Mouse (Mus musculus): ENCODE results near the gene Ell. TPM values are rescaled to one million over a fixed set of nuclear protein-coding genes. Genes with fewer than 3 reads are reported as not detected.
"Not testable (repeated sequence)": the region's sequence is repeated elsewhere in the genome, so short reads cannot be mapped to it uniquely, and the experiment has no call there.

The Ell gene
- polyA plus RNA-seq, 3 experiments from 2014 or later, result 30.5 to 37.0 (median 35.6) TPM

GRCm38 (mm10) chr8:70565561-70565960, 26.3 kb downstream of the Ell start:
- ATAC-seq, result no peak

DNA sequence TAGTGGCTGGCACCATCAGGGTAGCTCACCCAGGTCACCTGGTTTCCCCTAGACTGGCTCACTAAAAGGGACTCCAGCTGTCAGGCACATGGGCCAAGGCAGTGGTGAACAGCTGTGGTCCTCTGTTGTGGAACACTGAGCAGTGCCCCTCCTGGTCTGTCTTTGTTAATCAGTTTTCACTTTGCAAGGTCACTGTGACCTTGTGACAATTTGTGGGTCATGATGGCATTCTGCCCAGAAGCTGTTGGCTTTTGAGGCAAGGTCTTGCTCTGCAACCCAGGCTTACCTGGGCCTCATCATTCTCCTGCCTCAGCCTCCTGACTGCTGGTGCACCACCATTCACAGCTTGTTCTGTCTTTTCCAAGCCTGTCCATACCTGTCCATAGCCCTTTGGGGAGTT, 31.1 kb downstream of the Ell start:
- ATAC-seq, result no peak

DNA sequence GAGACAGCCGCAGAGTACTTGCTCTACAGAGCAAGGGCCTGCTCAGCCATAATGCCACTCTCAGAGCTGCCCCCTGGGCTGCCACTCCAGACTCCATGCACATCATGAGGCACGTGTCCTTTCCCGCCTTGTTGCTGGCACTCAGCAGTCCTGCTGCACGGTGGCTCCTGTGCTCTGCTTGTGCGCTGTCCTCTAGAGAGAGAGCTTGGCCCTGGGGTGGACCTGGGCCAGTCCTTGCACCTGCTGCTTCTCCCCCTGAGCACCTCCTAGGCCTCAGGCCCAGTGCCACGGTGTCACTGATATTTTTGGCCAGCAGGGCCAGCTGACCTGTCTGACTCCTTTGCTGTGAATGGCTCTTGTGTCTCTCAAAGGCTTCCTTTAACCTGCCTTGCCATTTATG, 31.7 kb downstream of the Ell start:
- no peak for ATAC-seq

- no peak for ATAC-seq
These were observed 35.0 kb downstream of the Ell start for GRCm38 (mm10) chr8:70574302-70574701.

DNA sequence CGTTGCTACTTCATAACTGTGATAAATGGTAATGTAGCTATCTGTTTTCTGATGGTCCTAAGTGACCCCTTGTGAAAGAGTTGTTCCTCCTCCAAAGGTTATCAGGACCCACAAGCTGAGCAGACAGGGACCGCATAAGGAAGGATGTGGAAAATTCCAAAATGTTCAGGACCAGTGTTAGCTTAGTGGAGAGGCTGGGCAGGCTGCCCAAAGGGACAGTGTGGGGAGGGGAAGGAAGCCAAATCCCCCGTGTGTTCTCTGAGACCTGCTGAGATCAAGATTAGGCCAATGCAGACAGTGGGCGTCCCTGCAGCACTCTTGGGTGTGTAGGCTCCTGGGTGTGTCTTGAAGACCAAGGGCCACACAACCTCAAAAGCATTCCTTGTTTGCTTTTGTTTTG, 35.7 kb downstream of the Ell start:
- no peak for ATAC-seq

DNA sequence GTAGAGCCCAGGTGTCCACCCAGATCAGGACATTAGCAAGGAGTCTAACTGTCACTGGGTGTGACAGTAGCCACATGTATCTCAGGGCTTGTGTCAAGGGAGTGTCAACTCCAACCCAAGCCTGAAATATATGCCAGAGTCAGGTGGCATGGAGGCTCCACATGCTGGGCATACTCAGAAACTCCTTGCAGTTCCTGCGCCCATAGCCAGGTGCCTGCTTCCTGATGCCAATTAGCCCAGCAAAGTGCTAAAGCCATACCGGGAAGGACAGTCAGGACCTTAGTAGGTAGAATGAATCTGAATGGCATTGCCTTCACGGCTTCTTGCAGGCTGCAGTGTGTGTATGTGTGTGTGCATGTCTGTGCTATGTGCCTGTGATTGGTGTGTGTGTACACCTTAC, 38.0 kb downstream of the Ell start:
- ATAC-seq, result no peak

DNA sequence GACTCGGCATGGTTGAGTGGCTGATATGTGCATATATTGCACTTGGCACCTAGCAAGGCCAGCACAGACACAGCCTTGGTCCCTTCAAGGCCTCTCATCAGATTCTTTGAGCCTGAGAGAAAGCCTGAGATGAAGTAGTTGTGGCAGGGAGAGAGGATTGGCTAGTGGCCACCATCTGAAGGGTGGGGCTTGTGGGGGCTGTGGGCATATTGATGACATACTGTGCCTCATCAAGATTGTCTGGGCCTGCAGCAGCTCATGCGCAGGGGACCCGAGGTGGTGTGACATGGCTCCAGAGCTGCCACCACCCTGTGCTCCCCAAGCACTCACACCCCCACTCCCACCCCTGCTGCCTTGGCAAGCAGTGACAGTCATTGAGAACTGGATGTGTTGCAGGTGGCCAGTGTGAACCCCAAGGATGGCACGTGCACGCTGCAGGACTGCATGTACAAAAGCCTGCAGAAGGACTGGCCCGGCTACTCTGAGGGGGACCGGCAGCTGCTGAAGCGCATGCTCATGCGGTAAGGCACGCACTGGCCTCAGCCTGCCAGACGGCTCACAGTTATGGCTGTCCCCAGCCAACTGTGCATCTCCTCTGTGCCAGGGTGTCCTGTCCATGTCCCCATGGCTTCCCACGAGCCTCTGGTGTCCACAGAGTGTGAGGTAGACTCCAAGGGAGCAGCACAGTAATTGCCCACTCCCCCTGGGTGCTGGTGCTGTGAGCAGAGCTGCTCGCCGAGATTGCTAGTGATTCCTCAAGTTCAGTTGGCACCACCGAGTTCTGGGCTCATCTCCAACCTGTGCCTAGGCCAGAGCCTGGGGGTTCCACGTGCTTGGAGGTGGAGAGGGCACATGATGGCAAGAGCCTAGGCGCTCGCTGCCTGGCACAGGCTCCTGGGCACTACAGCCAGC, 44.5 kb downstream of the Ell start:
- no peak for ATAC-seq

DNA sequence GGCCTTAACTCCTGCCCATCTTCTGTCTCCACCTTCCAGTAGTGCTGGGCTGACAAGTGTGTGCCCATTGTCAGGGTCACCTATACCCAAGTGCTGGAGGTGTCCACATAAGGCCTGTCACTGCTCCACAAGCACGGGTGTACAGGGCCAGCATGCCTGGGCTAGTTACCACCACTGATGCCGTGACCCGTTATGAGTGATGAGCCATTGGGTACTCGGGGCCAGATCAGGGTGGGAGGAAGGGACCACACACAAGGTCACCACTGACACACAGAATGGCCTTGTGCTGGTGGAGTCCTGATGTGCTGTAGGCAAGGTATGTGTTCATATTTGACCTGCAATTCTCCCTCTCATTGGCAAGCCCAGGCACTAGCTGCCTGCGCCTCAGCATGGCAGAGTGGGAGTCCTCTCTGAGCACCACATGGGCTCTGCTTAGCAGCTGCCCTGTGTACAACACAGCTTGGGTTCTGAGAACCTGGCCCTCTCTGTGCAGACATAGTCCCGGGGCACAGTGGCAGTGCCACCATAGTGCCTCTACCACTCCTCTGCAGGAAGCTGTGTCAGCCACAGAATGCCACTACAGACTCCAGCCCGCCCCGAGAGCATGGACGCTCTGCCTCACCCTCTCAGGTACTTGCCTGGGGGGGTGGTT, 45.5 kb downstream of the Ell start:
- no peak for ATAC-seq

DNA sequence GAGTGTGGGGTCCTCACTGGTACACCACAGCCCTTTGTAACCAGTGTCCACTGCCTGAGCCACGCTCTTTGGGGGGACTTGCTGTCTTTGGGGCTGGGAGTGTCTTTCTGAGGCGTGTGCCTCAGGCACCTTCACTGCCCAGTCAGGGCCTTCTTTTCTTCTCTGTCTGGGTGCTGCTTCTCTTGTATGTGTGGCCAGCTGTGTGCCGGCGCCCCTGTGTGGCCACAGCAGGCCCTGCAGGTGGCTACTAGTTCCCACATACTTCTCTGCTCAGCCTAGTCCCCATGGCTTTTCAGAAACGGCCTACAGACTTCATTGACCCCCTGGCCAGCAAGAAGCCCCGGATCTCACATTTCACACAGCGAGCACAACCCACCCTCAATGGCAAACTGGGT, 46.0 kb downstream of the Ell start:
- ATAC-seq, result peak; percentile 63

DNA sequence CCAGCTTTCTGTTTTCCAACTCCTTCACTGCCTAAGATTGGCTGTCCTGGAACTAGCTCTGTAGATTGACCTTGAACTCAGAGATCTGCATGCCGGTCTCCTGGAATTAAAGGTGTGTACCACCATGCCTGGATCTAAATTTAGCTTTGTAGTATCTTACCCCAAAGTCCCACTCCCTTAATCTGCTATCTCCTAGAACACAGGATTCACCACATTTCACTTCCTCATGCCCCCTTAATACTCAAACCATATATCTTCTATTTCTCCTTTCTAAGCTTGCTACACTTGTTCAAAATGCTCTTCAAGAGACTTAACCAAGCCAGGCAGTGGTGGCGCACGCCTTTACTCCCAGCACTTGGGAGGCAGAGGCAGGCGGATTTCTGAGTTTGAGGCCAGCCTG, 48.7 kb downstream of the Ell start:
- not testable (repeated sequence) for ATAC-seq

- ATAC-seq, result no peak
These were observed 52.3 kb downstream of the Ell start for GRCm38 (mm10) chr8:70591569-70591968.

DNA sequence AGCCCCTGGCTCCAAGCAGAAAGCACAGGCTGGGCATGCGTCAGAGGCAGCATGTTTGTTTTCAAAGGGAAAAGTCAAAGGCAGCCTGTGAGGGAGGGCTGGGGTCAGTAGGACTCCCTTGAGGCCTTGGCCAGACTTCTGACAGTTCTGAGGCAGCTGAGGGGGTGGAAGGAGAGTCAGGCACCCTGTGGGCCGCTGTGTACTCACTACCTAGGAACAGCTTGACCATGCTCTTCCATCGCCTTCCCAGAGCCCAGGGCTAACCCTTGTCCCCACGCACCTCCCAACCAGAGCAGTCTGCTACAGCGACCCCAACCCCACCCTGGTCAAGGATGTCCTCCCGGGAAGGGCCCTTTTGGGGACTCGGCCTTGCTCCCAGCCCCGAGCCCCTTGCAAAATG, 53.9 kb downstream of the Ell start:
- ATAC-seq, result no peak

DNA sequence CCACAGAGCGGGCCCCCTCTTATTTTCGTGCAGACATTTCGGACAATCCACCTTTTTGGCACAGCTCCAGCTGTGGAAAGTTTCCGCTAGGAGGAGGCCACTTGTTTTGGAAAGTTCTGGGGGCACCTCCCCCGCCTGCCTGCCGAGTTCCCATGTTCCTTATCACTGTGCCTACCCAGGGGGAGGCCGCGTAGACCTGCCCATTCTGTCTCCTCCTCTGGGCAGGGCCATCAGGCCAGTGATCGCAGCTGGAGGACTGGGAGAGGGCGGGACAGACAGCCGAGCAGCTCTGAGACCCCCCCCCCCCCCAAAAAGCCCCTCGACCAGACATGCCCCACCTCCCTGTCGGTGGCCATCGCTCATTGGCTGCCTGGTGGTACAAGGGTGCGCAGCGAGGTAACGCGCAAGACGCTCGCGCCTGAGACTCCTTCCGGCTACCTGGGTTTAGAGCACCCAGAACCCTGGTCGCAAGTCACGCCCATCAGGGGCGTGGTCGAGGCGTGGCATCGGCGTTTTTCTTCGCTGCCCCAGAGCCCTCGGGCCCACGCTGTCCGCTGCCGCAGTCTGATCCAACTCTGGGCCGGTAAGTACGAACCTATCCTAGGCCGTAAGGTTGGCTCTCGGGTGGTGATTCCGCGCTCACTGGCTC, 54.8 kb downstream of the Ell start, which contains the start of gene Isyna1:
TSS of gene Isyna1 (plus strand) at position 413 of the 649 bp plus-strand sequence.
- peak; percentile 97 for ATAC-seq

GRCm38 (mm10) chr8:70594621-70595564, 55.6 kb downstream of the Ell start:
- peak; percentile 32 for ATAC-seq

GRCm38 (mm10) chr8:70595811-70596210, 56.6 kb downstream of the Ell start:
- no peak for ATAC-seq

- no peak for ATAC-seq
These were observed 57.0 kb downstream of the Ell start for GRCm38 (mm10) chr8:70596216-70596615.

GRCm38 (mm10) chr8:70596775-70597416, 57.6 kb downstream of the Ell start:
- no peak for ATAC-seq

- ATAC-seq, result no peak
These were observed 58.4 kb downstream of the Ell start for GRCm38 (mm10) chr8:70597417-70598272.

DNA sequence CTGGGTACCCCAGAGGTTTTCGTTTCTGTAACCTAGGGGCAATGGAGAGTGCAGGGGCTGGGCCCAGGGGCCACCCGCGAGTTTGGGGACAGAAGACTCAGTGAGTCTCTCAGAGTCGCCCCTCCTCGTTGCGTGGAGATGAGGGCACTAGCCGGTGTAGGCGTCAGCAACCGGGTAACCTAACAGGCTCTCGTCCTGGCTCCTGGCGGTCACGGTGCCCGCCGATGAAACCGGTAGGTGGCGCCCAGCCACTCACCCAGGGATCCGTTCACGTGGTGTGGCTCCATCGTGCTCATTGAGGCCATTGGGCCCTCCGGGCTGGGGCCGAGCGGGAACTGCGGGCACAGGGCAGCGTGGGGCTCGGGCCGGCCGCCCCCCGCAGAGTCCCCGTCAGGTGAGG, 59.0 kb downstream of the Ell start:
- no peak for ATAC-seq

- ATAC-seq, result no peak
These were observed 59.5 kb downstream of the Ell start for GRCm38 (mm10) chr8:70598722-70599121.
